Mouse (Mus musculus): Measurements from ENCODE around the gene Cop1. TPM values are rescaled to one million over a fixed set of nuclear protein-coding genes. Genes with fewer than 3 reads are reported as not detected.

The Cop1 gene
- polyA plus RNA-seq, 1 experiment, result 225 TPM

DNA sequence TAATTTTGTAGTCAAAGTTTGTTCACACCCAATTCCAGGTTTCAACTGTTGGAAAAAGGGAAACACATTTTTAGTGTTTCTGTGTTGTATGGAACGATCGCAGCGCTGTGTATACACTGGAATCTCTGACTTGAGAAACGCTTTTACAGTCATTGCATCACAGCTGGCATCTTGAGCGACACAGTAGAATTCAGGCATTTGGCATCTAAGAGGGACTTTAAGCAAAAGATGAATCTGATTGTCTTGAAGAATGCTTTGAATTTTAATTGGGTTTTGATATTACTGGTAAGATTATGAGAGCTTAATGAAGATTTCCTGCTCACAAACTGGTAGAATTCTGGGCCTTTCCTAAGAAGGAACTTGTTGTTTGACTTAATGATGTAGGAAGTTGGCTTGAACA is 1.3 kb downstream of the Cop1 start:
- H3K27ac ChIP-seq (ENCODE audit: insufficient read depth, low read length), result 0 out of 2 replicates have a peak overlapping the region, but pooled peaks have one; percentile 6
- no peak for TF ChIP-seq POLR2A (IDR thresholded peaks at IDR 0.05; ENCODE audit: low read depth, low read length)
- no peak for TF ChIP-seq CTCF (IDR thresholded peaks at IDR 0.05; ENCODE audit: borderline replicate concordance, insufficient read depth, low read length)
- H3K4me3 ChIP-seq (ENCODE audit: insufficient read depth, low read length), result peak overlapping the region; percentile 86
- no peaks in the 10 kb centered on the region for H3K4me1 ChIP-seq (ENCODE audit: control insufficient read depth, insufficient read depth, low read length)

DNA sequence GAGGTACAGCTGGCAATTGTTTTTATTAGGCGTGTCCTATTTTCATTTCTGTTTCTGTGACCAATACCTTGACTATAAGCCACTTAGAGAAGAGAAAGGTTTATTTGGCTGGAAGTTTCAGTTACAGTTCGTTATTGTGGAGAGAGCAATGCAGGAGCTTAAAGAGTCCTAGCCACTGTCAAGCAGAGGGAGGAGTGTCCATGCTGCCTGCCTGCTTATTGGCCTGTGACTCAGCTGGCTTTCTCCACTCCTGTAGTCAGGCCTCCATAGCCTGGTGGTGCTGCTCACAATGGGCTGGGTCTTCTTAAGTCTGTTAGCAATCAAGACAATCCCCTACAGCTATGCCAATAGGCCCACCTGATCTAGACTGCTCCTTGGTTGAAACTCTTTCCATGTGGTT is 2.4 kb downstream of the Cop1 start:
- no peaks in the 10 kb centered on the region for H3K4me1 ChIP-seq (ENCODE audit: control insufficient read depth, insufficient read depth, low read length)
- H3K27ac ChIP-seq (ENCODE audit: insufficient read depth, low read length), result no peak overlapping the region
- no peak overlapping the region for H3K4me3 ChIP-seq (ENCODE audit: insufficient read depth, low read length)
- no peak for TF ChIP-seq POLR2A (IDR thresholded peaks at IDR 0.05; ENCODE audit: low read depth, low read length)
- TF ChIP-seq CTCF (IDR thresholded peaks at IDR 0.05; ENCODE audit: borderline replicate concordance, insufficient read depth, low read length), result no peak

DNA sequence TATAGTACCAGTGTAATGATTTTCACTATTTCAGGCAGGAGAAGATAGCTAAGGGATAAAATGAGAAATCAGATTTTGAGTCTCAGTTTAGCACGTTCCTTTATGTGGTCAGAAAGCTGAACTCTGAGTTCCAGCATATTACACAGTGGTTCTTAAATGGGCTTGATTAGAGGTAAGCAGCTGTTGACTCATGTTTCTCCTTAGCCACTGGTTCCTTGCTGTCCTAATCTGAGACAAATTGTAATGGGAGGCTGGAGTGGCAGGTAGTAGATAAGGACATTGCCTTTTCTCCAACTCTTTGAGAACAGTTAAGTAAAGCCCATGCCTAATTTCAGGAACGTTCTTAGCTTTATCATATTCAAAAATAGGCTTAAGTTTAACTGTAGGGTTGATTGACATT is 3.6 kb downstream of the Cop1 start:
- H3K4me3 ChIP-seq (ENCODE audit: insufficient read depth, low read length), result no peak overlapping the region
- TF ChIP-seq CTCF (IDR thresholded peaks at IDR 0.05; ENCODE audit: borderline replicate concordance, insufficient read depth, low read length) (no peak), POLR2A (IDR thresholded peaks at IDR 0.05; ENCODE audit: low read depth, low read length) (no peak)
- no peaks in the 10 kb centered on the region for H3K4me1 ChIP-seq (ENCODE audit: control insufficient read depth, insufficient read depth, low read length)
- no peak overlapping the region for H3K27ac ChIP-seq (ENCODE audit: insufficient read depth, low read length)

DNA sequence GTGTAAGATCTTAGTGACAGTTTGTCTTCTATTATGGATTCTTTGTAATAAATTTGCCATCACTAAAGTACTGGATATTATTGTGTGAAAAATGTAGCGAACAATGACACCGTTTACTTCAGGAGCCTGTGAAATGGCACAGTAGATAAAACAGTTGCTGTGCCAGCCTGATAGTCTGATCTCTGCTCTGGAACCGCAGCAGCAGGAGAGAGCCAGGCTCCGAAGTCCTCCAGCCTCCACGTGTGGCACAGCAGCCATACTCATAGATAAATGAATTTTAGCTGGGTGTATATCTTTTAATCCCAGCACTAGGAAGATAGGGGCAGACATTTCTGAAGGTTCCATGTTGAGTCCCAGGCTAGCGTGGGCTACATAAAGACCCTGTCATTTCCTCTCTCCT is 6.0 kb downstream of the Cop1 start:
- Histone ChIP-seq H3K27ac (ENCODE audit: insufficient read depth, low read length) (no peak overlapping the region), H3K4me3 (ENCODE audit: insufficient read depth, low read length) (no peak overlapping the region), H3K4me1 (ENCODE audit: control insufficient read depth, insufficient read depth, low read length) (no peaks in the 10 kb centered on the region)
- no peak for TF ChIP-seq CTCF (IDR thresholded peaks at IDR 0.05; ENCODE audit: borderline replicate concordance, insufficient read depth, low read length)
- no peak for TF ChIP-seq POLR2A (IDR thresholded peaks at IDR 0.05; ENCODE audit: low read depth, low read length)

DNA sequence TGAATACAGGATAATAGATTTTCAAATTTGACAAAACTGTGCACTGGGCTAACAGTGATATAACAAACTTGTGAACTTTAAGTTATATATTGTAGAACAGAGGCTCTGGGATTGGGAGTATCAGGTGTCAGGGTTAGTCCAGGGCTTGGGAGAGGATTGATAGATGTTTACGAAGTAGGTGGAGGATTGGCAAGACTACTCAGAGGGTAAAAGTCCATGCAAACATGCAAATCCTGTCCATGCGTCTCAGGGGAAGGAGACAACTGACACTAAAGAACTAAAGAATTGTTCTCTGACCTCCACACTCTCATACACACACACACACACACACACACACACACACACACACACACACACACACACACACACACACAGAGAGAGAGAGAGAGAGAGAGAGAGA is 18.2 kb downstream of the Cop1 start:
- H3K4me3 ChIP-seq (ENCODE audit: insufficient read depth, low read length), result no peak overlapping the region
- no peak for TF ChIP-seq CTCF (IDR thresholded peaks at IDR 0.05; ENCODE audit: borderline replicate concordance, insufficient read depth, low read length)
- TF ChIP-seq POLR2A (IDR thresholded peaks at IDR 0.05; ENCODE audit: low read depth, low read length), result no peak
- no peak overlapping the region for H3K27ac ChIP-seq (ENCODE audit: insufficient read depth, low read length)
- H3K4me1 ChIP-seq (ENCODE audit: control insufficient read depth, insufficient read depth, low read length), result 0 out of 2 replicates have a peak, but pooled peaks cover 5% of the 10 kb centered on the region

DNA sequence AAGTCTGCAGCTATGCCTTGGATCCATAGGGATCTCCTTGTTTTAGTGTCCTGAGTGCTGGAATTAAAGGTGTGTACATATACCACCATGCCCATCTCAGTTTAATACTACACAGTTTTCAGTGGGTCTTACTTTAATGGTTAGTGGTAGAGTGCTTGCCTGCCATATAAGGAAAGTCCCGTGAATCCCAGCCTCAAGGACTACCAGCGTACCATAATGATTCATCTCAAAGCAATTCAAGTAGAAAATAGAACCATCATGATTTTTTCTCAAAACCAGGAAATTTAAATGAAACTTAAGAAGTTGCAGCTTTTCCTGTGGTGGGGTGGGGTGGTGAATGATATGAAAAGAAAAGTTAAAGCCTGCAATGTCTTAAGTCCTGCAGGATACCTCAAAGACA is 21.0 kb downstream of the Cop1 start:
- TF ChIP-seq POLR2A (IDR thresholded peaks at IDR 0.05; ENCODE audit: low read depth, low read length) (no peak), CTCF (IDR thresholded peaks at IDR 0.05; ENCODE audit: borderline replicate concordance, insufficient read depth, low read length) (no peak)
- peak overlapping the region; percentile 99 for H3K27ac ChIP-seq (ENCODE audit: insufficient read depth, low read length)
- peaks cover 5% of the 10 kb centered on the region; the same call in 1 of the 2 replicates for H3K4me1 ChIP-seq (ENCODE audit: control insufficient read depth, insufficient read depth, low read length)
- no peak overlapping the region for H3K4me3 ChIP-seq (ENCODE audit: insufficient read depth, low read length)

DNA sequence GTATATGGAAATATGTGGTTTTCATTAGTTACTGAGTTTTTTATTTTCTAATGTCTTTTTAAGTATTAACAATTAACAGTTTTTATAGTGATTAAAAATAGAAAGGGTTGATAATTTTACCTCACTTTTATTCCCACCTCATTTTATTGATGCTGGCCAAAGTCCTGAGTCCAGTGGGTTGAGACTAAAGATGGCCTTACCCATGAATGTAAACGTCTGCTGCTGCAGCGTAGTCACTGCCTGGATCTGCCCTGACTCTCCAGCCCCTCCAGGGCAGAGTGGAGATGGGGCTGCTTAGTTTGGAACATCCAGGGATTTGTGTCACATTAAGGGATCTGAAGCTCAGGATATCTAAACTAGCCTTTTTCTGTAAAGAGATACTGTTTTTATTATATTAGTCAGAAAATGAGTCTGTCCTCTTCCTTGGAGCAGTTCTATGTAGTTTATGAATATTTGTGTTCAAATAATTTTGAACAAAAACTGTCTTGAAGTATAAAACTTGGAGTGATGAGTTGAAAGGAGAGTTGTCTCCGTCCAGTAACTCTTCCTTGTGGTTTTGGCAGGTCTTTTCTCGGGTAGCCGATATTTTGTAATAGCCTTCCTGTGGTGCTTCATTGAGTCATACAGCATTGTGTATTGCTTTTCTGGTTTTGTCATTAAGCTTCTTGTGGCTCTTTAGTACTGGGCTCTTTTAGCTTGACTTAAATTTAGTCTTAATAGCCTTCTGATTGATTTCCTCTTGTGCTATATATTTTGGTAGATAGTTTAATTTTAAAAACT is 23.0 kb downstream of the Cop1 start:
- peaks cover 5% of the 10 kb centered on the region; the same call in 1 of the 2 replicates for H3K4me1 ChIP-seq (ENCODE audit: control insufficient read depth, insufficient read depth, low read length)
- no peak overlapping the region for H3K4me3 ChIP-seq (ENCODE audit: insufficient read depth, low read length)
- peak overlapping the region; percentile 52 for H3K27ac ChIP-seq (ENCODE audit: insufficient read depth, low read length)
- TF ChIP-seq POLR2A (IDR thresholded peaks at IDR 0.05; ENCODE audit: low read depth, low read length) (no peak), CTCF (IDR thresholded peaks at IDR 0.05; ENCODE audit: borderline replicate concordance, insufficient read depth, low read length) (no peak)

DNA sequence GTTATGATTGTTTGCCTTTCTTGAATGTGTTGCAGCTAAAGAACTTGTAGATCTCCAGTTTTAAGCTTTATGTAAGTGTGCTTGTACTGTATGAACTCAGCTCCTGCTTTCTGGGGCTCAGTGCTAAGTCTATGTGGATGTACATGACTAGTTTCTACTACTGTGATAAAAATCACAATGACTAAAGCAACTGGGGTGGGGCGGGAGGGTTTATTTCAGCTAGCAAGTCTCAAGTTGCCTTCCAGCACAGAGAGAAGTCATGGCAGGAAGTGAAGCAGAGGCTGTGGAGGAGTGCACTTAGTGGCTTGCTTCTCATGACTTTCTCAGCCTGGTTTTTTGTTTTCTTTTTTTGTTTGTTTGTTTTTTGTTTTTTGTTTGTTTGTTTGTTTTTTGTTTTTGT is 24.4 kb downstream of the Cop1 start:
- H3K27ac ChIP-seq (ENCODE audit: insufficient read depth, low read length), result peak overlapping the region; percentile 6; the same call in 1 of the 2 replicates
- H3K4me1 ChIP-seq (ENCODE audit: control insufficient read depth, insufficient read depth, low read length), result peaks cover 5% of the 10 kb centered on the region; the same call in 1 of the 2 replicates
- TF ChIP-seq CTCF (IDR thresholded peaks at IDR 0.05; ENCODE audit: borderline replicate concordance, insufficient read depth, low read length) (no peak), POLR2A (IDR thresholded peaks at IDR 0.05; ENCODE audit: low read depth, low read length) (no peak)
- H3K4me3 ChIP-seq (ENCODE audit: insufficient read depth, low read length), result no peak overlapping the region

DNA sequence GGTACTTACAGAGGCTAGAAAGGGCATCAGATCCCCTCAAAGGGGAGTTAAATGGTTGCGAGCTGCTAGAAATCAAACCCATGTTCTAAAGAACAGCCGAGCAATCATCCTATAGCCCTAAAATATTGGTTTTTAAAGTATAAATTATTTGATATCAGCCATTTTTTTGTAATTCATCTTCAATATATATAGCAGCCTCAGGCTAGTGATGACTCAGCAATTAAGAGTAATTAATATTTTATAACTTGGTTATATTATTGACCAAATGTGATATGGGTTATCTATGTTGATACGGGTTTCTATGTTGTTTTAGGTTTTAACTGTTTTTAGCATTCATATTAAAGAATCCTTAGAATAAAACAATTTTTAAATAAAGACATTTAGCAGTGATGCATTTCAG is 31.7 kb downstream of the Cop1 start:
- Histone ChIP-seq H3K27ac (ENCODE audit: insufficient read depth, low read length) (no peak overlapping the region), H3K4me3 (ENCODE audit: insufficient read depth, low read length) (no peak overlapping the region), H3K4me1 (ENCODE audit: control insufficient read depth, insufficient read depth, low read length) (no peaks in the 10 kb centered on the region)
- no peak for TF ChIP-seq POLR2A (IDR thresholded peaks at IDR 0.05; ENCODE audit: low read depth, low read length)
- TF ChIP-seq CTCF (IDR thresholded peaks at IDR 0.05; ENCODE audit: borderline replicate concordance, insufficient read depth, low read length), result no peak

DNA sequence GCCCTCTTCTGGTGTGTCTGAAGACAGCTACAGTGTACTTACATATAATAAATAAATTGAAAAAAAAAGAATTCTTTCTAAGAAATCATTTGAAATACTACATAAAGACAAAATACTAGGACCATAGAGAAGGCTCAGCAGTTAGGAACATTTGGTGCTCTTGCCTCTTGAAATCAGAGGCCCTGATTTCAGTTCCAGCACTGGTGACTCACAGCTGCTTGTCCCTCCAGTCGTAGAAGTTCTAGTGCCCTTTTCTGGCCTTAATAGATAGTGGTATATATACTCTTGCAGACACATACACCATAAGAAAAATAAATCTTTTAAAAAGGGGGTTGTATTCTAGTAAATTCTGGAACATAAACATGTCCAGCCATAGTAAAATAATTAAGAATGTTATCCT is 48.0 kb downstream of the Cop1 start:
- TF ChIP-seq POLR2A (IDR thresholded peaks at IDR 0.05; ENCODE audit: low read depth, low read length) (no peak), CTCF (IDR thresholded peaks at IDR 0.05; ENCODE audit: borderline replicate concordance, insufficient read depth, low read length) (no peak)
- Histone ChIP-seq H3K27ac (ENCODE audit: insufficient read depth, low read length) (no peak overlapping the region), H3K4me3 (ENCODE audit: insufficient read depth, low read length) (no peak overlapping the region), H3K4me1 (ENCODE audit: control insufficient read depth, insufficient read depth, low read length) (no peaks in the 10 kb centered on the region)

All from embryonic fibroblast, embryonic 13.5 days (primary cell).